Mouse (Mus musculus) midbrain, embryonic 11.5 days (tissue): Measurements from ENCODE around the gene Itgav. TPM values are rescaled to one million over a fixed set of nuclear protein-coding genes. Genes with fewer than 3 reads are reported as not detected.

Source experiments
- ATAC-seq: fragments of 200-750 bp; cut with Nextera tagmentation; 2 replicates; pipeline ENCODE4 v1.8.0; 2017; ENCODE audit warnings: moderate TSS enrichment, moderate library complexity; ENCODE audit not compliant: low FRiP score
- DNase-seq: peaks from one replicate; pipeline ENCODE4 v3.0.0; 2015; ENCODE audit warnings: low spot score; ENCODE audit errors: missing footprints
- H3K27ac ChIP-seq: fragments of 300-500 bp; sonication (generic); 2 replicates; pipeline ENCODE4 v1.5.1; 2014; ENCODE audit warnings: low read depth, low read length
- H3K27me3 ChIP-seq: fragments of 300-500 bp; sonication (generic); 2 replicates; pipeline ENCODE4 v1.6.1; 2014; ENCODE audit warnings: mild to moderate bottlenecking, low read length, moderate library complexity, mixed read lengths; ENCODE audit not compliant: control insufficient read depth, insufficient read depth
- H3K36me3 ChIP-seq: fragments of 300-500 bp; sonication (generic); 2 replicates; pipeline ENCODE4 v1.6.1; 2014; ENCODE audit warnings: mild to moderate bottlenecking, low read length, moderate library complexity, mixed read lengths; ENCODE audit not compliant: control insufficient read depth, insufficient read depth
- H3K4me1 ChIP-seq: fragments of 300-500 bp; sonication (generic); 2 replicates; pipeline ENCODE4 v1.6.1; 2014; ENCODE audit warnings: low read length; ENCODE audit not compliant: control insufficient read depth, insufficient read depth
- H3K4me2 ChIP-seq: fragments of 300-500 bp; sonication (generic); 2 replicates; pipeline ENCODE4 v1.6.1; 2014; ENCODE audit warnings: mild to moderate bottlenecking, moderate library complexity
- H3K4me3 ChIP-seq: fragments of 300-500 bp; sonication (generic); 2 replicates; pipeline ENCODE4 v1.5.1; 2014; ENCODE audit warnings: low read depth, low read length
- H3K9ac ChIP-seq: fragments of 300-500 bp; sonication (generic); 2 replicates; pipeline ENCODE4 v1.6.1; 2014; ENCODE audit warnings: low read length
- H3K9me3 ChIP-seq: fragments of 300-500 bp; sonication (generic); 2 replicates; pipeline ENCODE4 v1.6.1; 2016; ENCODE audit warnings: low read length; ENCODE audit not compliant: control insufficient read depth
- WGBS: fragments of 180-500 bp; shearing (Covaris S2); extraction: QIAGEN DNeasy Blood & Tissue Kit; methylation state at CpG from one replicate; pipeline ENCODE4 v1.1.7; 2014; 5-methylcytosine and 5-hydroxymethylcytosine counted together
- polyA plus RNA-seq: library from polyadenylated mRNA; unstranded; fragments of >200 nt; fragmentation: Nextera tagmentation; extraction: Ambion mirVana; gene quantifications from 2 replicates; pipeline ENCODE4 v1.2.1, GENCODE M21; 2014

Itgav gene
- polyA plus RNA-seq, 1 experiment from 2014 or later: 41.7 TPM

DNA sequence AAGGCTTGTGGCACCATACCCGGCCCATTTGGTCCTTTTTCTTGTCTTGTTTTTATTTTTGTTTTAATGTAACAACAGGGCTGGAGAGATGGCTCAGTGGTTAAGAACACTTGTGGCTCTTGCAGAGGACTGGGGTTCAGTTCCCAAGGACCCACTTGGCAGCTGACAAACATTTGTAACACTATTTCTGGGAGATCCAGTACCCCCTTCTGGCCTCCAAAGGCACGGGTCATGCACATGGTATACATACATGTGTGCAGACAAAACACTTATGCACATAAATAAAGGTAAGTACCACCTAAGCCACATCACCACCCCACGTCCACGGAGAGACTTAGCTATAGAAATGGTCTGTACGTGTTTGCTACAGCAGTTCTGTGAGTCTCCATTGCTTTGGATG lies 12.6 kb downstream of the Itgav start:
- DNase-seq: peak; percentile 67
- H3K36me3 ChIP-seq: no peaks in the 10 kb centered on the region; the same call in 1 of the 2 replicates

DNA sequence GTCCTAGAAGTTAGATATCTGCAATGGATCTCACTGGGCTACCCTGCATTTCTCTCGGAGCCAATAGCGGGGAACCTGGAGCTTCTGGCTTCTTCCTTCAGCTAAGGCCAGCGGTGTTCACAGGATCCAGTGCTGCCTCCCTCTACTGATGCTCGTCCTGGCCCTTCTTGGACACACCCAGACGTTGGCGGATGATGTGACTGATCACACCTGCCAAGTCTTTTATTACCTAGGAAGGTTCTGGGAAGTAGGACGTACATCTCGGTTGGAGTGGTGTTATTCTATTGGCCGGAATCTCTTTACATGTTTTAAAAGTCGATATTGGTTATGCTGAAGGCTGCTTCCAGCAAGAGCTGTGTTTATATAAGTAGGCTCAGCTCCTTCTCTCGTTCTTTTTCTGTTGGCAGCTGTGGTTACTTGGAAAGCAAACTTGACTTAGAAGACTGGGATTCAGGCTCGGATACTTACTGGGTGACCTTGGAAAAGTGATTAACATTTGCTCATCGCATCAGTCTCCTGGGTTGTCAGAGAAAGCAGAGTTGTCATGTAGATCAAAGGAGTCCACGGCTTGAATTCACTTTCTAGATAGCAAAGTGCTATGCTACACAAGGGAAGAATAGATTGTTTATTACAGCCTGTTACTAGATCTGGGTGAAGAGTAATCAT lies 14.5 kb downstream of the Itgav start:
- no peaks in the 10 kb centered on the region for H3K4me1 ChIP-seq
- no peaks in the 10 kb centered on the region for H3K9me3 ChIP-seq
- WGBS: 90% methylated on average over 14 of the region's 14 CpGs
- DNase-seq (peak; percentile 23), ATAC-seq (no peak)
- H3K4me3 ChIP-seq: no peak overlapping the region
- no peaks in the 10 kb centered on the region for H3K27me3 ChIP-seq
- H3K27ac ChIP-seq: no peak overlapping the region
- H3K9ac ChIP-seq: no peak overlapping the region
- no peak overlapping the region for H3K4me2 ChIP-seq
- H3K36me3 ChIP-seq: no peaks in the 10 kb centered on the region; the same call in 1 of the 2 replicates

More for the DNA sequence above, 12.6 kb downstream of the Itgav start:
- no peak overlapping the region for H3K27ac ChIP-seq
- no peaks in the 10 kb centered on the region for H3K4me1 ChIP-seq
- no peaks in the 10 kb centered on the region for H3K27me3 ChIP-seq
- no peak overlapping the region for H3K4me2 ChIP-seq
- 92% methylated on average over 5 of the region's 5 CpGs for WGBS
- no peak for ATAC-seq
- no peaks in the 10 kb centered on the region for H3K9me3 ChIP-seq
- H3K9ac ChIP-seq: no peak overlapping the region
- no peak overlapping the region for H3K4me3 ChIP-seq

DNA sequence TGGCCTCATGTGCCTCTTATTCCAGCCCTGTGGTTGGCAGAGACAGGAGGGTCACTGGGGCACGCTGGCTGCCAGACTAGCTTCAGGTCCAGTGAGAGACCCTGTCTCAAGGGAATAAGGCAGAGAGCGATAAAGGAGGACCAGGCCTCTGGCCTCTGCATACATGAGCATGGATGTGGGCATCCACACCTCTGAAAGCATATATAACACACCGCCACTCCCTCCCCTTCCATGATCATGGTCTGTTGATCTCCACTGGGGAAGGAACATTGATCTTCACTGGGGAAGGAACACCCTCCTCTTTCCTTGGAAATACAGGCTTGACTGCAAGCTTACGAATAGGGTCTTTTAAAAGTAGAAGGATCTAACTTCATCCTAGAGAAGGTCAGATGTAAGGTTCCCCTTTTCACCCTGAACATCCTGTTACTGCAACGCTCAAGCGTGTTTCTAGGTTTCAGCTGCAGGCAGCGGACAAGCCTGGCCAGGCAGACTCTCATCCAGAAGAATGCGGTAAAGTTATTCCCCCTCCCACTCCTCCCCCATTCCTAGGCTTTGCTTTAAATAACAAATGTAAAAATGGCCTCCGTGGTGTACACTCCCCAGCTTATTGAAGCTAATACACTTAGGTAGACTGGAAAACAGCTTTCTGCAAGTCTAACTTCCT lies 15.4 kb downstream of the Itgav start:
- Histone ChIP-seq H3K4me2 (no peak overlapping the region), H3K9ac (no peak overlapping the region), H3K27ac (no peak overlapping the region), H3K36me3 (no peaks in the 10 kb centered on the region; the same call in 1 of the 2 replicates), H3K27me3 (no peaks in the 10 kb centered on the region), H3K9me3 (no peaks in the 10 kb centered on the region), H3K4me1 (no peaks in the 10 kb centered on the region), H3K4me3 (no peak overlapping the region)
- 73% methylated on average over 9 of the region's 9 CpGs for WGBS
- no peak for DNase-seq
- ATAC-seq: no peak

DNA sequence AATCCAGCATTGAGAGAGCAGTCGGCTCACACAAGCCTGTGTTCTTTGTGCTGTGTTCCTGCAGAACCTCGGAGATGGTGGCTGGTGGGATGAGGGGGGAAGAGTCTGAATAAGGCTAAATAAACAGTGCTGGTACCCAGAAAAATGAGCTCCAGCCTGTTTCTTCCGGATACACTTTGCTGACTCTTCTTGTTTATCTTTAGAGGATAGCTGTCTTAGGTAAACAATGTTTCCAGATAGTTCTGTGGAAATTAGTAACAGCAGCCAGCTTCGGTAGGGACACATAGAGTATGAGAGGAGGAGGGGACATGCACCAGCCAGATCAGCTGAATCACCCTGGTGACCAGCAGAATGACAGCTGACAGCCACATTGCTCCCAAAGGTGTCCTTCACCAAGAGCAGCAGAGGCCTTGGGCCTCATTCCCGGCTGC lies 16.4 kb downstream of the Itgav start:
- ATAC-seq (peak; percentile 61), DNase-seq (no peak)
- Histone ChIP-seq H3K27me3 (no peaks in the 10 kb centered on the region), H3K27ac (no peak overlapping the region), H3K4me2 (no peak overlapping the region), H3K4me3 (no peak overlapping the region), H3K9me3 (no peaks in the 10 kb centered on the region), H3K4me1 (no peaks in the 10 kb centered on the region), H3K9ac (no peak overlapping the region), H3K36me3 (no peaks in the 10 kb centered on the region; the same call in 1 of the 2 replicates)
- 38% methylated on average over 5 of the region's 5 CpGs for WGBS

GRCm38 (mm10) chr2:83742210-83742609 lies 18.0 kb downstream of the Itgav start:
- H3K4me1 ChIP-seq: no peaks in the 10 kb centered on the region
- DNase-seq: no peak

DNA sequence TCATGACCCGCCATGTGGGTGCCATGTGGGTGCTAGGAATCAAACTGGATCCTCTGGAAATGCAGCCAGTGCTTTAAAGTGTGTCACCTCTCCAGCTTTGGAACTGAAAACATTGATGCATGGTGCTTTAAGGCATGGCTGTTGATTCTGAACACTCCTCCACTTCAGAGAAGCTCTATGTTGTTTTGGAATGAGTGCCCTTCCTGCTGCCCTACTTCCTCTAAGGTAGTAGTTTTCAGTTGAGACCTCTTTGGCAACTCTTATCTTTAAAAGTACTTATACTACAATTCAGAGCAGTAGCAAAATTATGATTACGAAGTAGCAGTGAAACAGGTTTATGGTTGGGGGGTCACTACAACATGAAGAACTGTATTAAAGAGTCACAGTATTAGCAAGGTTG lies 18.6 kb downstream of the Itgav start:
- ATAC-seq (no peak), DNase-seq (no peak)
- Histone ChIP-seq H3K4me2 (no peak overlapping the region), H3K36me3 (no peaks in the 10 kb centered on the region), H3K9ac (no peak overlapping the region), H3K4me3 (no peak overlapping the region), H3K27ac (no peak overlapping the region), H3K4me1 (no peaks in the 10 kb centered on the region), H3K27me3 (no peaks in the 10 kb centered on the region), H3K9me3 (no peaks in the 10 kb centered on the region)
- 90% methylated on average over 2 of the region's 2 CpGs for WGBS

More at GRCm38 (mm10) chr2:83742210-83742609, 18.0 kb downstream of the Itgav start:
- no peaks in the 10 kb centered on the region for H3K27me3 ChIP-seq
- WGBS: 52% methylated on average over 9 of the region's 9 CpGs
- H3K9ac ChIP-seq: no peak overlapping the region
- no peaks in the 10 kb centered on the region for H3K36me3 ChIP-seq
- 0 out of 2 replicates have a peak, but pooled peaks have one; percentile 31 for ATAC-seq
- no peak overlapping the region for H3K4me3 ChIP-seq
- H3K4me2 ChIP-seq: no peak overlapping the region
- H3K27ac ChIP-seq: no peak overlapping the region
- H3K9me3 ChIP-seq: no peaks in the 10 kb centered on the region

GRCm38 (mm10) chr2:83744276-83744952 lies 20.2 kb downstream of the Itgav start:
- Histone ChIP-seq H3K4me1 (no peaks in the 10 kb centered on the region), H3K4me2 (no peak overlapping the region), H3K27me3 (no peaks in the 10 kb centered on the region), H3K4me3 (no peak overlapping the region), H3K9me3 (no peaks in the 10 kb centered on the region), H3K9ac (no peak overlapping the region), H3K36me3 (no peaks in the 10 kb centered on the region), H3K27ac (no peak overlapping the region)
- WGBS: 87% methylated on average over 9 of the region's 9 CpGs
- DNase-seq (no peak), ATAC-seq (no peak)

DNA sequence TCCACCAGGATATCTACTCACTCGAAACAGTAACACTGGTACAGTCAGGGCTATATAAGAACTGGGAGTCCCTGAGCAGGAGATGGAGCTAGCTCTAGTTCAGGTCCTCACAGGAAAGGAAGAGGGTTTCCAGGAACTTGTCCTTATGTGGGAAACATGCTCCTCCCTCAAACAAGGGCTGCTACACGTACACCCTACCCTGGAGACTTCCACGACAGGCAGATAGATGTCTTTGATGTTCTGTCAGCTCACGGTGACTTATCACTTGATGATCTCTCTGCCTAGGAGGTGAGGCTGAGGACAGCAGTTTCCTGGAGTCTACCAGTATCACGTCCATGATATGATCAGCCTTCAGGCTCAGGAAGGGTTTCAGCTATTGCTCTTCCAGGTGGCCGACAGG lies 21.1 kb downstream of the Itgav start:
- Histone ChIP-seq H3K27me3 (no peaks in the 10 kb centered on the region), H3K9me3 (no peaks in the 10 kb centered on the region), H3K4me2 (no peak overlapping the region), H3K9ac (no peak overlapping the region), H3K4me3 (no peak overlapping the region), H3K4me1 (no peaks in the 10 kb centered on the region), H3K27ac (no peak overlapping the region), H3K36me3 (no peaks in the 10 kb centered on the region)
- WGBS: 82% methylated on average over 6 of the region's 6 CpGs
- DNase-seq (no peak), ATAC-seq (no peak)

DNA sequence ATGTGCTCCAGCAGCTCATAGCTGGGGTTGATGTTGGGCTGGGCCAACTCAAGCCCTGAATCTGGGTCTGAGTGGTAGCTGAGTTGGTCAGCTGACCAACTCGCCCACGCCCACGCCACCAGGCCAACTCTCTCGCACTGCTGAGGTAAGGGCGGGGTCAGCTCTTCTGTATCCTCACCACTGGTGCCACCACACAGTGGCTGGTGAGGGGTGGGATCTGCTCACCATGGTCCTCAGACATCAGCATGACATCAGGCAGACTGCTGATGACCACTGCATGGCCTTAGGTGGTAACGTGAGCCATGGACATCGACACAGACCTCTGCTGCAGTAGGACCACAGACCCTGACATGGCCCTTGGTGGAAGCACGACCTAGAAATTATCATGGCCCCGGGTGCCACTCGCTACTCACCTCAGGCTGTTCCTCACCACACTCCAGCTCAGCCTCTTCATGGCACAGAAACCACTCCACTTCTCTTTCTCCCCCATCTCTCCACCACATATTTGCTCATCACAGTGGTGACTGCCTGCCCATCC lies 24.5 kb downstream of the Itgav start:
- ATAC-seq: no peak
- 98% methylated on average over 10 of the region's 10 CpGs for WGBS
- H3K9ac ChIP-seq: no peak overlapping the region

More for the DNA sequence above, 24.5 kb downstream of the Itgav start:
- H3K9me3 ChIP-seq: no peaks in the 10 kb centered on the region
- no peak overlapping the region for H3K4me3 ChIP-seq
- DNase-seq: no peak
- no peak overlapping the region for H3K27ac ChIP-seq
- no peaks in the 10 kb centered on the region for H3K36me3 ChIP-seq
- H3K4me2 ChIP-seq: no peak overlapping the region
- no peaks in the 10 kb centered on the region for H3K27me3 ChIP-seq
- no peaks in the 10 kb centered on the region for H3K4me1 ChIP-seq
